ENCODE assay signal across 20 mouse cellular contexts in the genomic region with DNA sequence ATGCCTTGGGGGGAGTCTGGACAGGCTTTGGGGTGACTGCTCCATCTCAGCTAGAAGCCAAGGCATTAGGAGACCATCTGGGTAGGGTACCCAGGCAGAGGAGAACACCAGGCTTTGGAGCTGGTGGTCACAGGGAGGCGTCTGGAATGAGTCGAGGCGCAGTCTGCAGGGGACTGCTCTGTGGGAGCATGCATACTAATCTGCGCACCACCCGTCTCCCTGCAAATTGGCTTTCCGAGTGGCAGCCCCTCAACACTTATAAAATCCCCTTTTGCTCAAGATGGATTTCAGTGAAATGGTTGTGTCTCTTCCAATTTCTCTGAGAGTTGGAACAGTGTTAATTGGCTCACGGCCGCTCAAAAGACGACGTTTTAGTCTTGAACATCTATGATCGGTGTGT. TPM values are rescaled to one million over a fixed set of nuclear protein-coding genes. Genes with fewer than 3 reads are reported as not detected.
DNase-seq lines count a peak whose midpoint lies in the region; ATAC-seq and TF ChIP-seq lines count a peak whose summit lies in the region.
"Had no signal": no experiment of that assay in that cellular context is flagged by ENCODE, and none has a peak within 500 bp of the region (broad histone marks: within the 10 kb centered on the region; RNA-seq: fewer than 3 reads in every experiment).

No protein-coding gene starts in this region.

- no peak for ATAC-seq in forebrain, embryonic 12.5 days (ENCODE audit: low FRiP score)
- ATAC-seq in midbrain, embryonic 16.5 days = no peak
- ATAC-seq: Patski had no signal

- peaks cover 38% of the 10 kb centered on the region for H3K27me3 ChIP-seq in forebrain, embryonic 12.5 days
- 0 out of 2 replicates have a peak, but pooled peaks cover 5% of the 10 kb centered on the region for H3K27me3 ChIP-seq in midbrain, embryonic 16.5 days (ENCODE audit: control insufficient read depth, insufficient read depth, low read depth, low read length)

- H3K36me3 ChIP-seq in forebrain, embryonic 12.5 days (replicated peaks) = no peaks in the 10 kb centered on the region
- H3K36me3 ChIP-seq in midbrain, embryonic 16.5 days (ENCODE audit: control insufficient read depth, insufficient read depth, low read length) = no peaks in the 10 kb centered on the region
- H3K36me3 ChIP-seq: midbrain, embryonic 12.5 days; neural tube, embryonic 12.5 days had no signal

- TF ChIP-seq CTCF in layer of hippocampus, adult 2 months (conservative IDR thresholded peaks at IDR 0.05) = no peak
- TF ChIP-seq CTCF in brain, embryonic 14.5 days (IDR thresholded peaks at IDR 0.05; ENCODE audit: borderline replicate concordance, extremely low read depth, insufficient read depth, insufficient read length) = no peak

- peak overlapping the region; percentile 52 for H3K4me3 ChIP-seq in layer of hippocampus, adult 2 months
- peak overlapping the region; percentile 79 for H3K4me3 ChIP-seq in forebrain, embryonic 12.5 days (replicated peaks)
- no peak overlapping the region for H3K4me3 ChIP-seq in midbrain, embryonic 16.5 days (ENCODE audit: low read depth, low read length)
- H3K4me3 ChIP-seq: neural tube, embryonic 12.5 days had no signal

- H3K9me3 ChIP-seq in forebrain, embryonic 12.5 days = no peaks in the 10 kb centered on the region
- H3K9me3 ChIP-seq in midbrain, embryonic 16.5 days (replicated peaks; ENCODE audit: control insufficient read depth, low read length, poor library complexity, severe bottlenecking) = no peaks in the 10 kb centered on the region
- H3K9me3 ChIP-seq: midbrain, embryonic 12.5 days; neural tube, embryonic 12.5 days had no signal

- no peak overlapping the region for H3K9ac ChIP-seq in forebrain, embryonic 12.5 days
- H3K9ac ChIP-seq in midbrain, embryonic 16.5 days (ENCODE audit: low read depth, low read length) = no peak overlapping the region
- H3K9ac ChIP-seq: liver, embryonic 14.5 days; neural tube, embryonic 12.5 days had no signal

- H3K4me2 ChIP-seq in forebrain, embryonic 12.5 days = peak overlapping the region; percentile 89
- peak overlapping the region; percentile 28; the same call in 1 of the 2 replicates for H3K4me2 ChIP-seq in midbrain, embryonic 16.5 days (ENCODE audit: low read length)

- no peak for DNase-seq in layer of hippocampus, adult 2 months (ENCODE audit: low spot score in 2 of 2)
- DNase-seq in layer of hippocampus, adult 8-10 months (ENCODE audit: low spot score in 2 of 2) = no peak
- peak; percentile 79 for DNase-seq in brain, embryonic 14.5 days (ENCODE audit: low read depth)
- no peak for DNase-seq in c-Kit-positive CD71-positive TER-119-positive erythroid progenitor cells, embryonic 14.5 days (ENCODE audit: low spot score)
- no peak for DNase-seq in gastrocnemius, postnatal 10 days
- DNase-seq: B cell, adult 2 months; cerebellum, adult 2 months; heart, adult 11 months; kidney, adult 8-10 months; kidney, postnatal 4 days; layer of hippocampus, postnatal 36 days; retina, postnatal 1 day; thymus, postnatal 14 days had no signal

- WGBS in forebrain, embryonic 12.5 days = 54% methylated on average over 11 of the region's 11 CpGs
- 65% methylated on average over 11 of the region's 11 CpGs for WGBS in midbrain, embryonic 16.5 days

- H3K4me1 ChIP-seq in forebrain, embryonic 12.5 days = peaks cover 31% of the 10 kb centered on the region
- H3K4me1 ChIP-seq in midbrain, embryonic 16.5 days (ENCODE audit: control insufficient read depth, insufficient read depth, low read length) = peaks cover 10% of the 10 kb centered on the region; the same call in 1 of the 2 replicates

- peak overlapping the region; percentile 82 for H3K27ac ChIP-seq in layer of hippocampus, adult 2 months
- H3K27ac ChIP-seq in forebrain, embryonic 12.5 days = peak overlapping the region; percentile 60; the same call in 1 of the 2 replicates
- no peak overlapping the region for H3K27ac ChIP-seq in midbrain, embryonic 16.5 days (ENCODE audit: low read length)
- H3K27ac ChIP-seq: liver, embryonic 14.5 days; midbrain, embryonic 12.5 days; neural tube, embryonic 12.5 days had no signal

- no peak for TF ChIP-seq POLR2A in brain, embryonic 14.5 days (IDR thresholded peaks at IDR 0.05; ENCODE audit: borderline replicate concordance, extremely low read depth, insufficient read depth, insufficient read length, poor library complexity, severe bottlenecking)

RNA-seq across cellular contexts. Expression of gene Mpped1, which starts 2.0 kb away (rescaled TPM):
- 100 to 1,000 TPM; 164 to 170 TPM for total RNA-seq in layer of hippocampus, adult 2 months (2021)
- total RNA-seq in layer of hippocampus, adult 8-10 months (2022) = 100 to 1,000 TPM; 164 to 204 (median 185) TPM
- 51.5 and 124 TPM in 2 replicates for polyA plus RNA-seq in brain, embryonic 14.5 days (2012; rRNA removed)
- 30.6 and 41.1 TPM in 2 replicates for polyA plus RNA-seq in forebrain, embryonic 12.5 days (2016; fragmentation: Nextera tagmentation; extraction: Ambion mirVana)
- 19.8 and 27.8 TPM in 2 replicates for polyA plus RNA-seq in midbrain, embryonic 16.5 days (2015; fragmentation: Nextera tagmentation; extraction: Ambion mirVana)
- under 1 TPM; 0.45 TPM for total RNA-seq in gastrocnemius, postnatal 10 days (2021)
- polyA plus RNA-seq: heart, embryonic 14.5 days; Patski had no signal

RNA-seq across cellular contexts. Expression of gene Scube1, which starts 56.5 kb away (rescaled TPM):
- total RNA-seq in layer of hippocampus, adult 2 months (2021) = 10 to 100 TPM; 20.4 to 20.9 TPM
- 10 to 100 TPM; 17.6 to 18.5 (median 18.2) TPM for total RNA-seq in layer of hippocampus, adult 8-10 months (2022)
- 15.1 and 24.7 TPM in 2 replicates for polyA plus RNA-seq in brain, embryonic 14.5 days (2012; rRNA removed)
- 17.9 and 20.4 TPM in 2 replicates for polyA plus RNA-seq in forebrain, embryonic 12.5 days (2016; fragmentation: Nextera tagmentation; extraction: Ambion mirVana)
- 8.7 and 12.2 TPM in 2 replicates for polyA plus RNA-seq in midbrain, embryonic 16.5 days (2015; fragmentation: Nextera tagmentation; extraction: Ambion mirVana)
- 1 to 10 TPM; 2.5 to 2.8 TPM for total RNA-seq in gastrocnemius, postnatal 10 days (2021)

Comparison
In these comparisons a context has a peak if more than half of its experiments do, and no peak if none do; other contexts are left out.
1. RNA of gene Mpped1, which starts 2.0 kb away (total RNA-seq): 164 to 204 TPM in layer of hippocampus, adult 8-10 months and 164 to 170 TPM in layer of hippocampus, adult 2 months; 0.45 TPM in gastrocnemius, postnatal 10 days; every median in the first group is over 100 times any median in the second.
2. RNA of gene Scube1, which starts 56.5 kb away (total RNA-seq): 20.4 to 20.9 TPM in layer of hippocampus, adult 2 months and 17.6 to 18.5 TPM in layer of hippocampus, adult 8-10 months; 2.5 to 2.8 TPM in gastrocnemius, postnatal 10 days; every median in the first group is over 4 times any median in the second.